In genomic region chr11:98931513-98932292, GRCm38 (mm10) we compare ENCODE assay signal across 7 mouse cellular contexts. TPM values are rescaled to one million over a fixed set of nuclear protein-coding genes. Genes with fewer than 3 reads are reported as not detected.
DNase-seq lines count a peak whose midpoint lies in the region; ATAC-seq lines count a peak whose summit lies in the region.

No protein-coding gene starts in this region.

- ATAC-seq in neural tube, embryonic 11.5 days (ENCODE audit: insufficient read depth, low FRiP score, low TSS enrichment): no peak
- no peak for ATAC-seq in liver, embryonic 12.5 days
- ATAC-seq in megakaryocyte progenitor cell, adult 5-6 weeks (replicated peaks; ENCODE audit: poor library complexity): no peak

- H3K9me3 ChIP-seq in neural tube, embryonic 11.5 days (ENCODE audit: control insufficient read depth, low read length): no peaks in the 10 kb centered on the region
- H3K9me3 ChIP-seq in liver, embryonic 12.5 days (replicated peaks): no peaks in the 10 kb centered on the region

- intact Hi-C loops in heart, postnatal 10 days (cut with DNase I): loop anchor here (5.0 kb wide), 1 partner anchor 191 kb away; no protein-coding TSS in a partner anchor

- no peaks in the 10 kb centered on the region for H3K27me3 ChIP-seq in neural tube, embryonic 11.5 days (ENCODE audit: control insufficient read depth, insufficient read depth, low read length)
- peaks cover 96% of the 10 kb centered on the region for H3K27me3 ChIP-seq in liver, embryonic 12.5 days (replicated peaks)

- no peak overlapping the region for H3K9ac ChIP-seq in neural tube, embryonic 11.5 days (ENCODE audit: low read length)
- no peak overlapping the region for H3K9ac ChIP-seq in liver, embryonic 12.5 days

- peaks cover 69% of the 10 kb centered on the region for H3K4me1 ChIP-seq in neural tube, embryonic 11.5 days (ENCODE audit: control insufficient read depth, insufficient read depth, low read length)
- peaks cover 63% of the 10 kb centered on the region for H3K4me1 ChIP-seq in liver, embryonic 12.5 days

- peak overlapping the region; percentile 71; the same call in 1 of the 2 replicates for H3K27ac ChIP-seq in neural tube, embryonic 11.5 days (ENCODE audit: low read depth, low read length)
- peak overlapping the region; percentile 5; the same call in 1 of the 2 replicates for H3K27ac ChIP-seq in liver, embryonic 12.5 days

- no peak for DNase-seq in neural tube, embryonic 11.5 days (ENCODE audit: low spot score)
- DNase-seq in neural tube, embryonic 10.5 days (ENCODE audit: extremely low spot score, low spot score): no peak
- DNase-seq in cerebellum, postnatal 36 days: peak; percentile 39 to 53
- peak; percentile 67 to 73 for DNase-seq in heart, postnatal 10 days
- no peak for DNase-seq in spleen, postnatal 14 days (ENCODE audit: low spot score in 2 of 2)

- 30% methylated on average over 7 of the region's 7 CpGs for WGBS in neural tube, embryonic 11.5 days
- WGBS in liver, embryonic 12.5 days (ENCODE audit: insufficient replicate concordance): 26% methylated on average over 7 of the region's 7 CpGs

- no peak overlapping the region for H3K4me3 ChIP-seq in neural tube, embryonic 11.5 days (ENCODE audit: low read depth, low read length)
- H3K4me3 ChIP-seq in liver, embryonic 12.5 days: no peak overlapping the region

- H3K4me2 ChIP-seq in neural tube, embryonic 11.5 days (ENCODE audit: low read depth): no peak overlapping the region
- H3K4me2 ChIP-seq in liver, embryonic 12.5 days: no peak overlapping the region

- no peaks in the 10 kb centered on the region for H3K36me3 ChIP-seq in neural tube, embryonic 11.5 days (ENCODE audit: control insufficient read depth, insufficient read depth, low read length)
- H3K36me3 ChIP-seq in liver, embryonic 12.5 days: no peaks in the 10 kb centered on the region

RNA-seq across cellular contexts. Expression of gene Rara, which starts 4.1 kb away (rescaled TPM):
- 73.2 and 75.1 TPM in 2 replicates for polyA plus RNA-seq in neural tube, embryonic 11.5 days (2014; fragmentation: Nextera tagmentation; extraction: Ambion mirVana)
- total RNA-seq in heart, postnatal 10 days (2021): 10 to 100 TPM; 31.9 to 33.0 TPM
- polyA plus RNA-seq in liver, embryonic 12.5 days (2016; fragmentation: Nextera tagmentation; extraction: Ambion mirVana): 6.8 and 7.1 TPM in 2 replicates
- 4.4 and 5.9 TPM in 2 replicates for total RNA-seq in megakaryocyte progenitor cell, adult 5-6 weeks (2015)
- total RNA-seq in megakaryocyte progenitor cell, adult 5-6 weeks (2017): 1.6 and 2.2 TPM in 2 replicates

RNA-seq across cellular contexts. Expression of gene Cdc6, which starts 24.1 kb away (rescaled TPM):
- 41.6 and 44.4 TPM in 2 replicates for polyA plus RNA-seq in neural tube, embryonic 11.5 days (2014; fragmentation: Nextera tagmentation; extraction: Ambion mirVana)
- 1 to 10 TPM; 3.3 to 3.6 TPM for total RNA-seq in heart, postnatal 10 days (2021)
- polyA plus RNA-seq in liver, embryonic 12.5 days (2016; fragmentation: Nextera tagmentation; extraction: Ambion mirVana): 86.5 and 89.9 TPM in 2 replicates
- 42.6 and 56.1 TPM in 2 replicates for total RNA-seq in megakaryocyte progenitor cell, adult 5-6 weeks (2015)
- 40.7 and 44.1 TPM in 2 replicates for total RNA-seq in megakaryocyte progenitor cell, adult 5-6 weeks (2017)

RNA-seq across cellular contexts. Expression of gene Gjd3, which starts 51.1 kb away (rescaled TPM):
- polyA plus RNA-seq in neural tube, embryonic 11.5 days (2014; fragmentation: Nextera tagmentation; extraction: Ambion mirVana): 0.57 TPM in 1 of 2 replicates, not detected in the other
- total RNA-seq in heart, postnatal 10 days (2021): 1 to 10 TPM; 1.3 to 2.0 TPM
- not detected in 2 replicates for polyA plus RNA-seq in liver, embryonic 12.5 days (2016; fragmentation: Nextera tagmentation; extraction: Ambion mirVana)
- total RNA-seq in megakaryocyte progenitor cell, adult 5-6 weeks (2015): not detected in 2 replicates
- total RNA-seq in megakaryocyte progenitor cell, adult 5-6 weeks (2017): not detected in 2 replicates

Comparison
In these comparisons a context has a peak if more than half of its experiments do, and no peak if none do; other contexts are left out.
1. DNase-seq: peak in cerebellum, postnatal 36 days (2 of 2) and heart, postnatal 10 days (2 of 2); none in neural tube, embryonic 11.5 days (single experiment), neural tube, embryonic 10.5 days (single experiment) and spleen, postnatal 14 days (0 of 2).
2. RNA of gene Rara, which starts 4.1 kb away (total RNA-seq): 31.9 to 33.0 TPM in heart, postnatal 10 days; 1.6 to 5.9 TPM in megakaryocyte progenitor cell, adult 5-6 weeks; every median in the first group is over 4 times any median in the second.
3. RNA of gene Cdc6, which starts 24.1 kb away (total RNA-seq): 40.7 to 56.1 TPM in megakaryocyte progenitor cell, adult 5-6 weeks; 3.3 to 3.6 TPM in heart, postnatal 10 days; every median in the first group is over 4 times any median in the second.